Mouse (Mus musculus) cerebellum, adult 2 months (tissue): Measurements from ENCODE around the gene Sned1.

Experiments
- CTCF ChIP-seq: fragments of 200-500 bp; IDR thresholded peaks from 2 replicates; pipeline ENCODE4 v1.5.1; 2011; ENCODE audit warnings: low read depth, mild to moderate bottlenecking, control low read depth, low read length, moderate library complexity, borderline replicate concordance; ENCODE audit not compliant: insufficient read depth
- POLR2A ChIP-seq: fragments of 200-500 bp; IDR thresholded peaks from 2 replicates; pipeline ENCODE4 v1.6.1; 2011; ENCODE audit warnings: low read length, control low read depth, borderline replicate concordance; ENCODE audit not compliant: insufficient read depth

DNA sequence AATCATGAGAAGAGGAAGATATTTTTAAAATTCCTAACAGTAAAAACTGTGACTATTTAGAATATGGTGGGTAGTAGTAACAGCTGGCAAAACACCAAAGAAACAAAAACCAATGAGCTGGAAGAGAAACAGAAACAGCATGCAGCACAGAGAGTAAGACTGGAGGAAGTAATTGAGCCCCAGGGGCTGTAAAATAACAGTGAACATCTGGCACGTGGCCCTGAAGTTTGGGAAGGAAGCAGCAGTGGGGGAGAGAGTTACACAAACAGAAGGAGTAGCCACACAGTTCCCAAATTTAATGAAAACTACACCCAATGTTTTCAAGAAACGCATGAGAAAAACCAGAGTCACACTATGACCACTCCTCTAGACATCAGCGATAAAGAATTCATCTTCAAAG, 31.6 kb downstream of the Sned1 start:
- TF ChIP-seq POLR2A = no peak
- no peak for TF ChIP-seq CTCF
